Mouse (Mus musculus) urinary bladder, postnatal 25 days (tissue): Measurements from ENCODE around the gene Ksr2.

Experiments used
- DNase-seq: peaks from one replicate; pipeline ENCODE4 v3.0.0; 2022; ENCODE audit warnings: low spot score

The Ksr2 gene

GRCm38 (mm10) chr5:117790071-117790470 is 376.3 kb downstream of the Ksr2 start:
- DNase-seq = no peak

GRCm38 (mm10) chr5:117791875-117792274 is 378.1 kb downstream of the Ksr2 start:
- no peak for DNase-seq

- DNase-seq = no peak
Observed at GRCm38 (mm10) chr5:117800849-117801248, 387.0 kb downstream of the Ksr2 start.

GRCm38 (mm10) chr5:117802071-117802521 is 388.3 kb downstream of the Ksr2 start:
- DNase-seq = no peak

GRCm38 (mm10) chr5:117803551-117803950 is 389.8 kb downstream of the Ksr2 start:
- no peak for DNase-seq

GRCm38 (mm10) chr5:117810930-117811329 is 397.1 kb downstream of the Ksr2 start:
- no peak for DNase-seq

GRCm38 (mm10) chr5:117818800-117819199 is 405.0 kb downstream of the Ksr2 start:
- no peak for DNase-seq

- DNase-seq = no peak
Observed at GRCm38 (mm10) chr5:117820445-117820844, 406.6 kb downstream of the Ksr2 start.

- DNase-seq = no peak
Observed at GRCm38 (mm10) chr5:117823811-117824210, 410.0 kb downstream of the Ksr2 start.

- DNase-seq = no peak
Observed at GRCm38 (mm10) chr5:117824486-117824885, 410.7 kb downstream of the Ksr2 start.
